Mouse (Mus musculus): ENCODE results near the gene Stk39.

GRCm38 (mm10) chr2:68407179-68407950, 64.7 kb downstream of the Stk39 start:
- TF ChIP-seq CTCF (IDR thresholded peaks at IDR 0.05; ENCODE audit: borderline replicate concordance, control insufficient read depth, extremely low read depth, insufficient read depth, low read length, poor library complexity) (no peak), POLR2A (IDR thresholded peaks at IDR 0.05; ENCODE audit: control insufficient read depth, extremely low read depth, insufficient read depth, low read length, poor library complexity) (no peak)

All from thymus, adult 2 months (tissue).